Mouse (Mus musculus) lung, adult 2 months (tissue): ENCODE results near the gene Rsph6a. TPM values are rescaled to one million over a fixed set of nuclear protein-coding genes. Genes with fewer than 3 reads are reported as not detected.
A peak's percentile ranks its signal among the peaks of the same experiment; 100 is the strongest.

Source experiments
- DNase-seq: peaks from one replicate; pipeline ENCODE4 v3.0.0; 2022
- H3K4me1 ChIP-seq: fragments of 200-500 bp; 2 replicates; pipeline ENCODE4 v1.6.1; 2011; ENCODE audit warnings: low read length; ENCODE audit not compliant: control insufficient read depth, insufficient read depth
- H3K4me3 ChIP-seq: fragments of 200-500 bp; replicated peaks from 2 replicates; pipeline ENCODE3; 2011; ENCODE audit warnings: low read depth, mild to moderate bottlenecking, control low read depth, low read length; ENCODE audit errors: extremely low read depth
- CTCF ChIP-seq: fragments of 200-500 bp; IDR thresholded peaks from 2 replicates; pipeline ENCODE4 v1.5.1; 2011; ENCODE audit warnings: mild to moderate bottlenecking, low read length, control low read depth; ENCODE audit not compliant: insufficient read depth
- POLR2A ChIP-seq: fragments of 200-500 bp; IDR thresholded peaks from 2 replicates; pipeline ENCODE4 v1.6.1; 2011; ENCODE audit warnings: low read depth, mild to moderate bottlenecking, control low read depth, low read length, borderline replicate concordance; ENCODE audit errors: extremely low read depth
- WGBS: fragments of 180-500 bp; shearing (Covaris S2); methylation state at CpG from one replicate; pipeline ENCODE4 v1.1.7; 2018; 5-methylcytosine and 5-hydroxymethylcytosine counted together
- polyA plus RNA-seq: library from polyadenylated mRNA; depleted of rRNA; stranded (reverse); fragments of >200 nt; gene quantifications from 2 replicates; pipeline ENCODE4 v1.2.3, GENCODE M21; 2012

Rsph6a gene
- polyA plus RNA-seq, 1 experiment, result not detected

DNA sequence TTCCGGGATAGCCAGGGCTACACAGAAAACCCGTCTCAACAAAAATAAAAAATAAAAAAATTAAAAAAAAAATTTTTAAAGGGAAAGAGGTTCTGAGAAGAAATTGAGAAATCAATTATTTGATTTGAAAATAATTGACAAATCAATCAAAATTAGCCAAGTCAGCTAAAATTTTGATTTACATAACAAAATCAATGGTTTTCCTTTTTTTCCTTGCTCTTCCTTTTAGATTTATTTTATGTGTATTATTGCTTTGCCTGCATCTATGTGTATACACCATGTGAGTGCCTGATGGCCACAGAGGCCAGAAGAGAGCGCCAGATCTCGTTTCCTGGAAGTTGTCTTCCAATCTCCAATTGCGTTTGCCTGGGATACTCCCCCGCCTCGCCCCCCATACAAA is 36.6 kb upstream of the Rsph6a start:
- TF ChIP-seq CTCF, result no peak
- no peak for TF ChIP-seq POLR2A
- no peak for DNase-seq
- Histone ChIP-seq H3K4me3 (no peak overlapping the region), H3K4me1 (no peaks in the 10 kb centered on the region)
- 85% methylated on average over 7 of the region's 7 CpGs for WGBS

DNA sequence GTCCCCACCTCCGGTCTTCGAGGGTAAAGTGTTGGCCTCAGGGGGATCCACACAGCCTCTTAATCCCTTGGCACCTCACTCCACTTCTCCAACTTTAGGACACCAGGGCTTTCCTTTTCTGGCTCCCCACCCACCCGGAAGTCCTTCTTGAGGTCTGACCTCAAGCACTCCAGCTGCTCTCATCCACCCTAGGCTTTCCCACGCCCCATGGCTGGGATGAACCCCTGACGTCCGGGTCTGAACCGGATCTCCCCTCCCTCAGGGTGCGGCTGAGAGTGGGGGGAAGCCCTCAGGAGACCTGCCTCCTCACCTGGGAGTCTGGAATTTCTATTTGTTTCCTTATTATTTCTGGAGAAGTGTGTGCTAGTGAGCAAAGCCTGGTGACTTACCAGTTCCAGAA is 33.4 kb upstream of the Rsph6a start:
- WGBS, result 8% methylated on average over 8 of the region's 8 CpGs
- DNase-seq, result no peak

DNA sequence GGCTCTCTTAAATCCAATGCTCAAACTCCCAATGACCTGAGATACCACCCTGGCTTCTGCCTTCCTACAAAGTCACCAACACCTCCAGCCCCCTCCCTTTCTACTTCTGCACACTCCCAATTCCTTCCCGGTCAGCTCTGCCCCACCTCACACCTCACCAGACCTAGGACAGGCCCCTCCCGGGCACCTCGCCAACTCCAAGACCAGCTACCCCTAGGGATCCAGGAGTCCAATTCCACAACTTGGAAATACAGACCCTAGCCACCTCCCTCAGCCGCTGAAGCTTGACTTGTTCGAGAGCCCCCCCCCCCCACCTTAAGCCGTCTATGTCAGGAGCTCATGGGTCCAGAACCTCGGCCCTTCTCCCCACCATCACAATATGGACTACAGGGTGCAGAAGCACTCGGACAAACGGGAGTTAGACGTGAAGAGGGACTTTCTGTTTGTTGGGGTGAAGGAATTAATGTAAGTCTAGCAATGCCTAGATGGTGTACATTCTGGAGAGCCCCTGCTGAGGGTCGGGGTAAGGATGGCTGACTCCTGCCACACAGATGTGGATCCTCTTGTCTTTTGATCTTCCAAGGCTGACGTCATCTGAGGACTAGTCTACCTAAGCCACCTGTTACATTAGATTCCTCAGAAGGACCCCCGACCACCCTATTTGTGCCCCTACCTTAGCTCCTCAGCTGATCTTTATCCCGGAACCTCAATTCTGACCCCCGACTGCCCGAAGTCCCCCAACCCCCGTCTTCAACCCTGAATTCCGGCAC is 32.1 kb upstream of the Rsph6a start:
- TF ChIP-seq CTCF, result no peak
- TF ChIP-seq POLR2A, result no peak
- 48% methylated on average over 18 of the region's 18 CpGs for WGBS
- DNase-seq, result no peak
- peaks cover 7% of the 10 kb centered on the region for H3K4me1 ChIP-seq
- H3K4me3 ChIP-seq, result no peak overlapping the region

More for the DNA sequence above, 33.4 kb upstream of the Rsph6a start:
- TF ChIP-seq CTCF (no peak), POLR2A (no peak)
- Histone ChIP-seq H3K4me3 (no peak overlapping the region), H3K4me1 (peaks cover 7% of the 10 kb centered on the region)

DNA sequence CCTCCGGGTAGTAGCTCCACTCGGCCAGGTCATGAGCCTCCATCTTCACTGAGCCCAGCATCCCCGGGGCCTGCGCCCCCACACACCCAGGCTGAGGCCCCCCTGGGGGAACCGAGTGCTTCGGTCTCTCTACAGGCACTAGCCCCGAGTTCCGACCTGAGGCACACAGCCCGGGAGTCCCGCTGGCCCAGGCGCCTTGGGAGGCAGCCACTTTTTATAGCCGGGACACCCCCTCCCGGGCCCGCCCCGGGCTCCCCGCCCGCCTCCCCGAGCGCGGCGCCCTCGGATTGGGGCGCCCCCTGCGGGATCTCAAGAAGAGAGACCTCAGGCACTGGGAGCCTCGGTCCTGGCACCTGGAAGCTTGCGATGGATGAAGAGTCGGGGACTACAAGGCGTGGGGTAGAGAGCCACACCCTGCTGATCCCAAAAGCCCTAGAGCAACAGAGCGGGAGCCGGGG is 31.1 kb upstream of the Rsph6a start, which contains the start of gene Foxa3:
Gene Foxa3 (minus strand): TSS at position 182 of the 458 bp plus-strand sequence.
- Histone ChIP-seq H3K4me3 (peak within 1 kb of the TSS; percentile 86), H3K4me1 (peaks cover 7% of the 10 kb centered on the region)
- no peak for DNase-seq
- WGBS, result 2% methylated on average over 29 of the region's 30 CpGs
- TF ChIP-seq CTCF (no peak), POLR2A (no peak)

DNA sequence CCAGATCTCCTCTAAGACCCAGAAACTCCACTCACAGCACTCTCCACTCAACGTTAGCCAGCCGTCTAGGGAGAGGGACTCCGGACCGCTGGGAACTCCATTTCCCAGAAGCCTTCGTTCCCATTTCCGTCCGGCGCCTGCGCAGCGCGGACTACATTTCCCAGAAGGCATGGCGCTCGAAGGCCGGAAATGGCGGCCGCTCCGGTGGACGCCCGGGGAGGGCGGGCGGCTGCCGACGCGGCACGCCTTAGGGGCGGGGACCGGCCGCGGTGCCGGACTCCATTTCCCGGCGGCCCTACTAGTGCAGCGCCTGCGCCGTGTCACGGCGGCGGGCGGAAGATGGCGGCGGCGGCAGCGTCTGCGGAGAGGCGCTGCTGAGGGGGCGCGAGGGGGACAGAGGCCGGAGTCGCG is 30.4 kb upstream of the Rsph6a start, which contains the start of gene Sympk:
Gene Sympk (plus strand): TSS at position 282 of the 411 bp plus-strand sequence.
- Histone ChIP-seq H3K4me3 (peak within 1 kb of the TSS; percentile 86), H3K4me1 (peaks cover 7% of the 10 kb centered on the region)
- TF ChIP-seq POLR2A, result no peak
- no peak for TF ChIP-seq CTCF
- WGBS, result 1% methylated on average over 48 of the region's 50 CpGs
- DNase-seq, result peak; percentile 90

DNA sequence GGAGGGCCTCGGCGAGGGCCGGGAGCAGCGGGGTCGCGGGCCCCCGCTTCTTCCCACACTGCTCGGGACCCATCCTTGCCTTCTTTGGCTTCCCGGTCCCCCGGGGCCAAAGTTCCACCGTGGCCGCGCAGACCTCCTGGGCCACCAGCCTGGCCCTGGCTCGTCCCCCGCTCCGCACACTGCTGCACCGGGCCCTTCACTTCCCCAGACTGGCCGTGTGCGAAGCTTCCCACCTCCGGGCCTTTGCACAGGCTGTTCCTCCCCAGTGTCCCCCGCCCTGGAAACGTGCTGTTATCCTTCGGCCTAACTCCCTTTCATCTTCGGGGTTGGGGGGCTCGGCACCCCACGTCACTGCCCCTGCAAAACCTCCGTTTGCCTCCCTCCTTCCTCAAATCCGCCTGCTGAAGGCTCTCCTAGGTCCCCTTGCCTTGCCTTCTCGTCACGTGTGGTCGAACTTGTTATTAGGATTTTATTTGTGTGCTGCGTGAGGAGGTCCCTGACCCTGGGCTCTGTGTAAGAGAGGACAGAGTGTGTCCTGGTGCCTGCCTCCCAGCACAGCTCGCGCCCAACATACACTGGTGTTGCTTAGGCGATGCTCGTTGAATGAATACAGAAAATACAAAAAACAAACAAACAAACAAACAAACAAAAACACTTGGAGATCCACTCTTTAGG is 29.8 kb upstream of the Rsph6a start:
- 1% methylated on average over 35 of the region's 36 CpGs for WGBS
- H3K4me1 ChIP-seq, result peaks cover 7% of the 10 kb centered on the region
- no peak for DNase-seq
- TF ChIP-seq CTCF (no peak), POLR2A (no peak)
- peak overlapping the region; percentile 86 for H3K4me3 ChIP-seq

DNA sequence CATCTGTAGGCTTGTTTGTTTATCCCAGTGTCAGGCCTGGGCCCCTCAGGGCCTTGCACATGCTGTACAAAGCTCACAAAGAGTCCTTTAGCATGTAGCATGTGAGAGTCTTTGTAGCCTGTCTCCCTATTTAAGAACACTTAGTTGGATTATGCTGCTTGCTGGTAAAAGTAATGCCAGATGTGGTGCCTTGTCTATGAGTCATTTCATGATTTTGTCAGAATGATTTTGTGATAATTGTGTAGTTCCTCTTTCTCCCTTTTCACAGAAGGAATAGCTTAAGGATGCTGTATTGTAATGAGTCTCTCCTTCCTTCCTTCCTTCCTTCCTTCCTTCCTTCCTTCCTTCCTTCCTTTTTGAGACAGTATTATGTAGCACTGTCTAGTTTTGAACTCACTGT is 26.4 kb upstream of the Rsph6a start:
- Histone ChIP-seq H3K4me1 (peaks cover 7% of the 10 kb centered on the region), H3K4me3 (no peak overlapping the region)
- TF ChIP-seq CTCF (no peak), POLR2A (no peak)
- no peak for DNase-seq

DNA sequence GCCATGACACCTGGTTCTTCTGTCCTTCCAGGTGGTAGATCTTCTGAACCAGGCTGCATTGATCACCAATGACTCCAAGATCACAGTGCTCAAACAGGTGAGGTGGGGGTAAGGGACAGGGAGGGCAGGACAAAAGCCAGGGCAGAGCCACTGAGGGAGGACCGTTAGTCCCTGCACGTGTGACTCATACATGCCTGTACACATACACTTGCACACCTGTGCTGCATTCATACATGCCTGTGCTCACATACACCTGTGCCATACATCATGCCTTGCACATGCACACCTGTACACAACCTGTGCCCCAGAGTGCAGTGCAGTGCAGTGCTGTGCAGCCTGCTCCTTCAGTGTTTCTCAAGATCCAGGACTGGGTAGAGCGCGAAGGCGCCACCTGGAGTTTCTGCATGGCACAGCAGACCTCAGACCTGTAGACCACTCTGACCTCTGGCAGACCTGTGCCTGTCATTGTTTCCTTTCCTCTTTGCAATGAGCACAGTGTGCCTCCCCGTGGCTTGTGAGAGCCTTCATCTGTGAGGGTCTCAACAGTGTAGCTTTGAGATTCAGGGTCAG is 25.3 kb upstream of the Rsph6a start:
- TF ChIP-seq POLR2A (no peak), CTCF (peak; percentile 85)
- DNase-seq, result peak; percentile 45
- WGBS, result 62% methylated on average over 6 of the region's 6 CpGs

DNA sequence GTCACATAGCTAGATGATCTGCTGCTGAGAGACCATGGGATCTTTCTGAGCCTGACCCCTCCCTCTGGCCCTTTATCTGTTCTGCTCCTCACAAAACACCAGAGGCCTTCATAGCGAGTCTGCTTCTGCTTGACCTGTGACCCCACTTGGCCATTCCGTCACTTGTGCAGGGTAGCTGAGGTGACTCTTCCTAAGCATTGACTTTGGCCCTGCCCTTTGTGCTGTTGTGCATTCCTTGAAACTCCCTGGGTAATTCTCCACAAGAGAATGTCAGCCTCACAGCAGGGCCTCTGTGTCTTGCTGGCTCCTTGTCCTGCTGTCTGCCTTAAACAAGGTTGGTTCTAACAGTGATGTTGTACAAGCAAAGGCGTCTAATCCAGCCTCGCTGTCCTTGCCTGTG is 22.8 kb upstream of the Rsph6a start:
- H3K4me3 ChIP-seq, result no peak overlapping the region
- DNase-seq, result no peak
- no peaks in the 10 kb centered on the region for H3K4me1 ChIP-seq
- TF ChIP-seq CTCF, result no peak
- no peak for TF ChIP-seq POLR2A
- WGBS, result 78% methylated on average over 4 of the region's 4 CpGs

More for the DNA sequence above, 25.3 kb upstream of the Rsph6a start:
- Histone ChIP-seq H3K4me3 (no peak overlapping the region), H3K4me1 (peaks cover 7% of the 10 kb centered on the region)
